Mouse (Mus musculus) c-Kit-positive CD71-positive TER-119-negative erythroid progenitor cells, embryonic 14.5 days (primary cell): Measurements from ENCODE around the gene Olfr917.

Experiments used
- DNase-seq: peaks from one replicate; pipeline ENCODE4 v3.0.0-alpha.2; 2013; ENCODE audit warnings: low read depth

Olfr917 gene

GRCm38 (mm10) chr9:38665742-38666141, at the start of gene Olfr917:
Olfr917 (minus strand) TSS chr9:38665842.
- DNase-seq: no peak

- DNase-seq: no peak
These were observed 8.9 kb upstream of the Olfr917 start, which contains the start of gene Olfr918 for GRCm38 (mm10) chr9:38674501-38674900. Olfr918 (minus strand) TSS chr9:38674601.

GRCm38 (mm10) chr9:38672887-38673286, 7.2 kb upstream of the Olfr917 start:
- no peak for DNase-seq

GRCm38 (mm10) chr9:38659775-38660174, 5.9 kb downstream of the Olfr917 start, which contains the start of gene Olfr916:
Olfr916 (minus strand) TSS chr9:38659875.
- DNase-seq: no peak

GRCm38 (mm10) chr9:38632406-38632805, 33.2 kb downstream of the Olfr917 start:
- DNase-seq: no peak
